Mouse (Mus musculus): ENCODE data around the gene Pglyrp1. TPM values are rescaled to one million over a fixed set of nuclear protein-coding genes. Genes with fewer than 3 reads are reported as not detected.
"Not testable (repeated sequence)": the region's sequence is repeated elsewhere in the genome, so short reads cannot be mapped to it uniquely, and the experiment has no call there.

The Pglyrp1 gene
- polyA plus RNA-seq (2014; fragmentation: Nextera tagmentation; extraction: Ambion mirVana) = 0.38 and 0.45 TPM in 2 replicates

DNA sequence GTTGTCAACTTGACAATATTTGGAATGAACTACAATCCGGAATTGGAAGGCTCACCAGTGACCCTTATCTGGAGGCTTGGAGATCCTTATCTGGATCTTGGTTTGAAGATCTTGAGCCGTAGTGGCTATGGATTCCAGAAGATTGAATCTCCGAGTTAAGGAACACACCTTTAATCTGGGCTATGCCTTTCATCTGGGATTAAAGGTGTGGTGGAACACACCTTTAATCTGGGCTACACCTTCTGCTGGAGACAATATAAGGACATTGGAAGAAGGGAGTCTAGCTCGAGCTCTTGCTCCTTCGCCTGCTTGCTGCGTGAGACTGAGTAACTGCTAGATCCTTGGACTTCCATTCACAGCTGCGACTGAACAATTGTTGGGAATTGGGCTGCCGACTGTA, at the start of gene Pglyrp1:
Gene Pglyrp1, plus strand, starts transcription at position 301 of the 400 bp plus-strand sequence.
- not testable (repeated sequence) for DNase-seq (ENCODE audit: low spot score)
- no CpG with 5 or more reads among the region's 8 CpGs for WGBS

DNA sequence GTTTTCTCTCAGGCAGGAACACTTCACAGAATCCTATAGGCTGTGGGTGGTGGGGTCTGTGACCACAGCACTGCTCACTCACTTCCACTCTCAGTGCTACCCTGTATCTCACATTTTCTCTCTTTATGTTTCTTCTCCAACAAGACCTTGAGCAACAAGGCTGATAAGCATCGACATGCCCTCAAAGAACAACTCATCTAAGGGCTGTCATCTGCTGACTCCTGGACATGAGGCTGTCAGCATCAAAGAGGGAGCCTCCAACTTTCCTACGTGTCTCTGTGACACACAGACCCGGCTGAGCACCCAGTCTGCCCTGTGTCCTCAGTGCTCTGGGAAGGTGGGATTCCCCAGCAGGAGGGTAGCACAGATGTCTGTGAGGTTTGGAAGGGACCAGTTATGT, 49.6 kb upstream of the Pglyrp1 start, which contains the start of gene Psg17:
Gene Psg17, minus strand, starts transcription at position 101 of the 400 bp plus-strand sequence.
- no peak within 1 kb of the TSS for H3K4me2 ChIP-seq (ENCODE audit: low read depth, severe bottlenecking)
- DNase-seq (ENCODE audit: low spot score) (no peak), ATAC-seq (ENCODE audit: insufficient number of reproducible peaks, low FRiP score, low TSS enrichment, low read depth) (no peak)
- no peak within 1 kb of the TSS for H3K27ac ChIP-seq (replicated peaks; ENCODE audit: low read depth, low read length)
- WGBS = 66% methylated on average over 3 of the region's 3 CpGs
- H3K4me3 ChIP-seq (ENCODE audit: low read depth, low read length) = no peak within 1 kb of the TSS
- no peaks in the 10 kb centered on the region for H3K9me3 ChIP-seq (ENCODE audit: control insufficient read depth, low read length)
- no peaks in the 10 kb centered on the region for H3K27me3 ChIP-seq (ENCODE audit: control insufficient read depth, insufficient read depth, low read length)
- no peaks in the 10 kb centered on the region for H3K4me1 ChIP-seq (ENCODE audit: control insufficient read depth, insufficient read depth, low read length)
- no peaks in the 10 kb centered on the region for H3K36me3 ChIP-seq (ENCODE audit: control insufficient read depth, insufficient read depth, low read length)
- no peak within 1 kb of the TSS for H3K9ac ChIP-seq (ENCODE audit: low read length)

More for the DNA sequence above, at the start of gene Pglyrp1:
- not testable (repeated sequence) for ATAC-seq (ENCODE audit: insufficient number of reproducible peaks, low FRiP score, low TSS enrichment, low read depth); H3K4me2 ChIP-seq (ENCODE audit: low read depth, severe bottlenecking); H3K9ac ChIP-seq (ENCODE audit: low read length); H3K4me3 ChIP-seq (ENCODE audit: low read depth, low read length); H3K36me3 ChIP-seq (ENCODE audit: control insufficient read depth, insufficient read depth, low read length); H3K4me1 ChIP-seq (ENCODE audit: control insufficient read depth, insufficient read depth, low read length); H3K9me3 ChIP-seq (ENCODE audit: control insufficient read depth, low read length); H3K27ac ChIP-seq (replicated peaks; ENCODE audit: low read depth, low read length); H3K27me3 ChIP-seq (ENCODE audit: control insufficient read depth, insufficient read depth, low read length)

DNA sequence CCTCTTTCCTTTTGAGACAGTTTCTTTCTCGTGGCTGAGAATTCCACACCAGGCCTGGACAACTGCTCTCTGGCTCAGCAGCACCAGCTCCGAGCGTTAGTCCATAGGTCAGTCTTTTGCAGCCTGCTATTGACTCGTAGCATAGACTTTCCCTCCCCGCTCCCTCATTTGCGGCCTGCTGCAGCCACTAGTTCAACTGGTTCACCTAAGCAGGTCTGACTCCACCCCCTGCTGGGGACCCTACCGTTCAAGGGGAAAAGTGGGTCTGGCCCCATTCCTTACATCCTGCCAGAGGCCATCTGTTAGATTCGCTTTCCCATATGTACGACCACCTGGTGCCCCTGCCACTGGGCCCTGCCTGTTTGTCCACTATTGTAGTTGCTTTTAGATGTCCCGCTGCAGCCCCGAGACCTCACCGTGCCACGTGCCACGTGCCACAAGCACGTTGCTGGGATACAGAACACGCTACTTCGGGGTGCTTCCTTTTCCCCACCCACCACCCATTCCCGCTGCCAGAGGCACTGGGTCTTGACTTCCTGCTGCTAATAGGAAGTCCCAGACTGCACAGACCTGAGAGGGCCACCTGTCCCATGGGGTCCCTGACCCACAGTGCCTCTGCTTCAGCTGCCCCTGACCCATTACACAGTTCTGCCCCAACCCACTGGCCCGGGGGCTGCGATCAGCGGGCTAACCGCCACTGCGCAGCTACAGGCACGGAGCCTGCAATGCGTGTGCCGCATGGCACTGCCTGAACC, 43.2 kb upstream of the Pglyrp1 start:
- Histone ChIP-seq H3K4me3 (ENCODE audit: low read depth, low read length) (no peak overlapping the region), H3K36me3 (ENCODE audit: control insufficient read depth, insufficient read depth, low read length) (no peaks in the 10 kb centered on the region), H3K27ac (replicated peaks; ENCODE audit: low read depth, low read length) (no peak overlapping the region), H3K9ac (ENCODE audit: low read length) (no peak overlapping the region), H3K27me3 (ENCODE audit: control insufficient read depth, insufficient read depth, low read length) (no peaks in the 10 kb centered on the region), H3K4me2 (ENCODE audit: low read depth, severe bottlenecking) (no peak overlapping the region), H3K9me3 (ENCODE audit: control insufficient read depth, low read length) (no peaks in the 10 kb centered on the region), H3K4me1 (ENCODE audit: control insufficient read depth, insufficient read depth, low read length) (no peaks in the 10 kb centered on the region)
- ATAC-seq (ENCODE audit: insufficient number of reproducible peaks, low FRiP score, low TSS enrichment, low read depth) = 0 out of 2 replicates have a peak, but pooled peaks have one; percentile 35
- DNase-seq (ENCODE audit: low spot score) = no peak
- WGBS = 67% methylated on average over 26 of the region's 26 CpGs

DNA sequence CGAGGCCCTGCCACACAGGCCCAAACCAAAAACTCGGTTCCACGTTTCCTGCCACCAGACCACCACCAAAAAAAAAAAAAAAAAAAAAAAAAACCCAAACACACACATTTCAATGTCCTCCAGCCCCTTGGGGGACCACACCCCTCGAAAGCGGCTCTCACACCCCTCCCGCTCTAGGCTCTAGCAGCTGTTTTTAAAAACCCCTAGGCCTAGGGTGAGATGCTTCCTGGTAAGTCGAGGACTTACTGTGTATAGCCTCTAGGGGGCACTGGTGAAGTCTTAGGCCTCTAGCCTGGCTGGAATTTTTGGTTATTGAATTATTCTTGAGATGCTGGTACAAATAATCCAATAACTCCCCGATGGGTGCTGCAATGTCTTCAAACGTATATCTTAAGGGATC, 42.5 kb upstream of the Pglyrp1 start:
- Histone ChIP-seq H3K9me3 (ENCODE audit: control insufficient read depth, low read length) (no peaks in the 10 kb centered on the region), H3K4me2 (ENCODE audit: low read depth, severe bottlenecking) (no peak overlapping the region), H3K4me3 (ENCODE audit: low read depth, low read length) (no peak overlapping the region), H3K36me3 (ENCODE audit: control insufficient read depth, insufficient read depth, low read length) (no peaks in the 10 kb centered on the region), H3K9ac (ENCODE audit: low read length) (no peak overlapping the region), H3K4me1 (ENCODE audit: control insufficient read depth, insufficient read depth, low read length) (no peaks in the 10 kb centered on the region), H3K27ac (replicated peaks; ENCODE audit: low read depth, low read length) (no peak overlapping the region), H3K27me3 (ENCODE audit: control insufficient read depth, insufficient read depth, low read length) (no peaks in the 10 kb centered on the region)
- no peak for ATAC-seq (ENCODE audit: insufficient number of reproducible peaks, low FRiP score, low TSS enrichment, low read depth)
- no peak for DNase-seq (ENCODE audit: low spot score)
- 68% methylated on average over 9 of the region's 9 CpGs for WGBS

DNA sequence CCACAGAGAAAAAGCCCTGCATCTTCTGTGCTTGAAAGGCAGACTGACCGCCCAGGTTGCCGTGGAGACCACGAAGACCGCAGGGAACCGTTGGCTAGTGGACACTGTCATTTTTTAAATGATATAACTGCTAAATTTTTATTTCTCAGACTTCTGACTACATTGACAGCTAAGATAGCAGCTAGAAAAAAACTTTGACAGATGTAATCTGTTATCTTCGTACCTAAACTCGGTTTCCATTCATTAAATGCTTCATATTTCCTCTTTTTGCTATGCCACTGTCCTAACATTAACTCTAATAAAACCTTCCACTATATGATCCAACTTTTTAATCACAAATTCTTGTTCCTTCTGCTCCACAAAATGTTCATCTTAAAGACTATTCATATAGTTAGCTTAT, 41.6 kb upstream of the Pglyrp1 start:
- 90% methylated on average over 7 of the region's 7 CpGs for WGBS
- Histone ChIP-seq H3K36me3 (ENCODE audit: control insufficient read depth, insufficient read depth, low read length) (no peaks in the 10 kb centered on the region), H3K27me3 (ENCODE audit: control insufficient read depth, insufficient read depth, low read length) (no peaks in the 10 kb centered on the region), H3K4me3 (ENCODE audit: low read depth, low read length) (no peak overlapping the region), H3K9me3 (ENCODE audit: control insufficient read depth, low read length) (no peaks in the 10 kb centered on the region), H3K4me1 (ENCODE audit: control insufficient read depth, insufficient read depth, low read length) (no peaks in the 10 kb centered on the region), H3K27ac (replicated peaks; ENCODE audit: low read depth, low read length) (no peak overlapping the region), H3K4me2 (ENCODE audit: low read depth, severe bottlenecking) (no peak overlapping the region), H3K9ac (ENCODE audit: low read length) (no peak overlapping the region)
- DNase-seq (ENCODE audit: low spot score) (no peak), ATAC-seq (ENCODE audit: insufficient number of reproducible peaks, low FRiP score, low TSS enrichment, low read depth) (no peak)

DNA sequence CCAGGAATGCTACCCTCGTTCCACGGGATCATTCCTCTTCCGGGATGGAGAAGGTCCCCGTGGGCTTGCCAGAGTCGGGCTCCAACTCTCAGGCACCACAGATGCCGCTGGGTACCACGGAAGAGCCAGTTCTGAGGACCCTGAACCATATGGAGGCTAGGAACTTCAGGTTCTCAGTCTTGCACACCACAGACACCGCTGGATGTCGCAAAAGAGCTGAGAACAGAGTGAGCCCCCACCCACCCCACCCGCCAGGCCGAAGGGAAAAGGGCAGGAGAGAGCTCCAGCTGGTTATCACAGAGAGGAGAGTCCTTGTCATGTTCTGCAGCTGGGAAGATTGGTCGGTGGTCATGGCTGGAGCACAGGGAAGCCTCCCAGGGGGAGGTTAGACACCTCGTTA, 38.8 kb upstream of the Pglyrp1 start:
- no peak overlapping the region for H3K4me3 ChIP-seq (ENCODE audit: low read depth, low read length)
- ATAC-seq (ENCODE audit: insufficient number of reproducible peaks, low FRiP score, low TSS enrichment, low read depth) = no peak
- H3K4me2 ChIP-seq (ENCODE audit: low read depth, severe bottlenecking) = no peak overlapping the region
- WGBS = 42% methylated on average over 13 of the region's 13 CpGs
- H3K4me1 ChIP-seq (ENCODE audit: control insufficient read depth, insufficient read depth, low read length) = no peaks in the 10 kb centered on the region
- DNase-seq (ENCODE audit: low spot score) = no peak
- no peaks in the 10 kb centered on the region for H3K9me3 ChIP-seq (ENCODE audit: control insufficient read depth, low read length)
- no peaks in the 10 kb centered on the region for H3K36me3 ChIP-seq (ENCODE audit: control insufficient read depth, insufficient read depth, low read length)
- H3K27me3 ChIP-seq (ENCODE audit: control insufficient read depth, insufficient read depth, low read length) = no peaks in the 10 kb centered on the region
- no peak overlapping the region for H3K9ac ChIP-seq (ENCODE audit: low read length)
- H3K27ac ChIP-seq (replicated peaks; ENCODE audit: low read depth, low read length) = no peak overlapping the region

DNA sequence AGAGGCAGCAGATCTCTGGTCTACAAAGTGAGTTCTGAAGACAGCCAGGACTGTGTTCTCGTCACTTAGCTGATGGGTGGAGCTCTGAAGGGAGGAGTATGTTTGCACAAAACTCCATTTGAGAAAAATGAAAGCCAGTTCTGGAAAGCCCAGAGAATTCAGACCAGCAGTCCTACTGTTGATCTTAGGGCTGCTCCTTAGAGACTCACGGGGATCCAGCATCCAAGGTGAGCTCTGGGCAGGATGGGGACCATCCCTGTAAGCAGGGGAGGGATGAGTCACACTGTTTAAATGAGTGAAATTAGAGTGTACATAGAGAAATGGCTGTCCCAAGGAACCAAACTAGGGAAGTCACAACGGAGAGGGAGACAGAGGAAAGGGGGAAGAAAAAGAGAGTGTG, 31.3 kb upstream of the Pglyrp1 start, which contains the start of gene Mill2:
Gene Mill2, plus strand, starts transcription at position 102 of the 400 bp plus-strand sequence.
- H3K4me3 ChIP-seq (ENCODE audit: low read depth, low read length) = peak within 1 kb of the TSS; percentile 23
- peak within 1 kb of the TSS; percentile 41 for H3K4me2 ChIP-seq (ENCODE audit: low read depth, severe bottlenecking)
- H3K9me3 ChIP-seq (ENCODE audit: control insufficient read depth, low read length) = no peaks in the 10 kb centered on the region
- H3K27me3 ChIP-seq (ENCODE audit: control insufficient read depth, insufficient read depth, low read length) = no peaks in the 10 kb centered on the region
- DNase-seq (ENCODE audit: low spot score) = no peak
- no peak within 1 kb of the TSS for H3K27ac ChIP-seq (replicated peaks; ENCODE audit: low read depth, low read length)
- ATAC-seq (ENCODE audit: insufficient number of reproducible peaks, low FRiP score, low TSS enrichment, low read depth) = no peak
- no peaks in the 10 kb centered on the region for H3K4me1 ChIP-seq (ENCODE audit: control insufficient read depth, insufficient read depth, low read length)
- H3K9ac ChIP-seq (ENCODE audit: low read length) = peak within 1 kb of the TSS; percentile 34; the same call in 1 of the 2 replicates
- H3K36me3 ChIP-seq (ENCODE audit: control insufficient read depth, insufficient read depth, low read length) = no peaks in the 10 kb centered on the region
- WGBS = 21% methylated on average over 3 of the region's 3 CpGs

DNA sequence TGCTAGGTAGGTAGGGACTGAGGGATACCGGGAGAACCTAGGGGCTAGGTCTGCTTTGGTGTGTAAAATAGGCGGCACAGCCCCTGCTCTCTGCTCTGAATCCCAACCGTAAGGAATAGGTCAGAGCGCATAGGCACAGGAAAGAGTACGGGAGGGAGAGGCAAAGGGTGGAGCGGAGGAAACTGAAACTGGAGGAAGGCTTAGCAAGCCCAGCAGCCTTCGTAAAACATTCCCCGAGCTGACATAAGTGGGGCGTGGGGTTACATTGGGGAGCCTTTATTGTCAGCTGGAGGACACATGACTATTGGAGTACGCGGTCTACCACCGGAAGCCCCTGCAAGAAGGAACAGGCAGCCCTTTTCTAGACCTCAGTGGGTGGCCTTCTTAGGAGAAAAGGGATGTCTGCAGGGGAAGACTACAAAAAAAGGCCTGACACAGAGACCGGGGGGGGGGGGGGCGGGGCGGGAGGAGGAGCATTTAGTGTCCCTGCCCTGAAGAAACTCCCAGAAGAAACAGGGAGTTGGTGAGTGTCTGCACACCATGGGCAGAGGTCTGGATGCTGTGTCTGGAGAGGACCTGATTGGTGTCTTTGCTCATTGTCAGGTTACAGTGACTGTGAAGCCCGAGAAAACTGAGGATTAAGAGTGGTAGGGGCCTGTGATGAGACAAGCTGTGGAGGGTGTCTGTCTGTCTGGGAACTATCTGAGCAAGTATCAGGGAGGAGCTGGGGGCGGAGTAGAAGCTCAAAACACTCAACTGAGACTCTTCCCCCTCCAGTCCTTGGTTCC, 30.6 kb upstream of the Pglyrp1 start:
- no peak overlapping the region for H3K27ac ChIP-seq (replicated peaks; ENCODE audit: low read depth, low read length)
- peak; percentile 75; the same call in 1 of the 2 replicates for ATAC-seq (ENCODE audit: insufficient number of reproducible peaks, low FRiP score, low TSS enrichment, low read depth)
- no peaks in the 10 kb centered on the region for H3K9me3 ChIP-seq (ENCODE audit: control insufficient read depth, low read length)
- no peaks in the 10 kb centered on the region for H3K4me1 ChIP-seq (ENCODE audit: control insufficient read depth, insufficient read depth, low read length)
- H3K9ac ChIP-seq (ENCODE audit: low read length) = peak overlapping the region; percentile 34; the same call in 1 of the 2 replicates
- peak overlapping the region; percentile 41 for H3K4me2 ChIP-seq (ENCODE audit: low read depth, severe bottlenecking)
- H3K4me3 ChIP-seq (ENCODE audit: low read depth, low read length) = peak overlapping the region; percentile 23
- WGBS = 6% methylated on average over 15 of the region's 17 CpGs
- peak; percentile 55 for DNase-seq (ENCODE audit: low spot score)
- H3K27me3 ChIP-seq (ENCODE audit: control insufficient read depth, insufficient read depth, low read length) = no peaks in the 10 kb centered on the region
- H3K36me3 ChIP-seq (ENCODE audit: control insufficient read depth, insufficient read depth, low read length) = no peaks in the 10 kb centered on the region
